Mouse (Mus musculus) E14TG2a.4 (cell line): Measurements from ENCODE around the gene Ociad1.

Experiments used
- CTCF ChIP-seq: conservative IDR thresholded peaks from 2 replicates; pipeline ENCODE4 v1.5.1; 2014; ENCODE audit warnings: low read length
- NANOG ChIP-seq: IDR thresholded peaks from 2 replicates; pipeline ENCODE4 v1.6.1; 2014; ENCODE audit warnings: borderline replicate concordance, low read length, mixed read lengths
- POU5F1 ChIP-seq: IDR thresholded peaks from 2 replicates; pipeline ENCODE4 v1.6.1; 2014; ENCODE audit warnings: low read length, borderline replicate concordance

DNA sequence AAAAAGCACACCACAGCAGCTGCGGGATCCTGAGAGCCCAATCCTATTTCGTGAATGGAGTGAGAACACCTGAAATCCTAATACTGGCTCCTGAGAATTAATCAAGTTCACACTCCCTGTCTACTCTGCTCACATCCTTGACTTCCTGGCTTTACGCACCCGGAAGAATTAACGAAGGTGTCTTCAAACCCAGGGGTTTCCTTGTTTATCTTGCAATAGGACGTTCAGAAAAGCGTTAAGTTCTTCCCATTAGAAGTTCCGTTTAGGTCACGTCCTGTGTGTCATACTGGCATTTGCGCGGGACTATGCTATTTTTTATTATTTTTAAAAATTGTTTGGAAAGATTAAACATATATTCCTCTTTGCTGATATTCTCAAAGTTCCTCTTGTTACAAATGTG is 35.5 kb upstream of the Ociad1 start:
- TF ChIP-seq CTCF (no peak), POU5F1 (no peak), NANOG (no peak)
